Mouse (Mus musculus): Measurements from ENCODE around the gene Catsperd. TPM values are rescaled to one million over a fixed set of nuclear protein-coding genes. Genes with fewer than 3 reads are reported as not detected.
"Not testable (repeated sequence)": the region's sequence is repeated elsewhere in the genome, so short reads cannot be mapped to it uniquely, and the experiment has no call there.

Gene Catsperd
- polyA plus RNA-seq, 1 experiment = not detected

- H3K4me1 ChIP-seq (ENCODE audit: control insufficient read depth, insufficient read depth, low read length) = peaks cover 24% of the 10 kb centered on the region
- peak overlapping the region; percentile 38; the same call in 1 of the 2 replicates for H3K4me3 ChIP-seq (ENCODE audit: insufficient read depth, low read length)
- TF ChIP-seq POLR2A (IDR thresholded peaks at IDR 0.05; ENCODE audit: borderline replicate concordance, low read depth, low read length) (no peak), CTCF (IDR thresholded peaks at IDR 0.05; ENCODE audit: low read depth, low read length) (no peak)
- H3K27ac ChIP-seq (ENCODE audit: insufficient read depth, low read depth, low read length) = peak overlapping the region; percentile 71
Measured at GRCm38 (mm10) chr17:56611861-56612564, 15.9 kb upstream of the Catsperd start.

- not testable (repeated sequence) for H3K4me3 ChIP-seq (ENCODE audit: insufficient read depth, low read length); H3K27ac ChIP-seq (ENCODE audit: insufficient read depth, low read depth, low read length)
- peaks cover 24% of the 10 kb centered on the region for H3K4me1 ChIP-seq (ENCODE audit: control insufficient read depth, insufficient read depth, low read length)
Measured at GRCm38 (mm10) chr17:56612565-56612939, 15.4 kb upstream of the Catsperd start.

- peaks cover 24% of the 10 kb centered on the region for H3K4me1 ChIP-seq (ENCODE audit: control insufficient read depth, insufficient read depth, low read length)
- peak within 1 kb of the TSS; percentile 93 for H3K4me3 ChIP-seq (ENCODE audit: insufficient read depth, low read length)
- peak within 1 kb of the TSS; percentile 76 for H3K27ac ChIP-seq (ENCODE audit: insufficient read depth, low read depth, low read length)
- TF ChIP-seq CTCF (IDR thresholded peaks at IDR 0.05; ENCODE audit: low read depth, low read length) = peak; percentile 66
- TF ChIP-seq POLR2A (IDR thresholded peaks at IDR 0.05; ENCODE audit: borderline replicate concordance, low read depth, low read length) = no peak
Measured at GRCm38 (mm10) chr17:56613236-56613844, 14.6 kb upstream of the Catsperd start, which contains the start of gene Rpl36. Gene Rpl36, plus strand, starts transcription at chr17:56613416.

- H3K4me1 ChIP-seq (ENCODE audit: control insufficient read depth, insufficient read depth, low read length) = peaks cover 24% of the 10 kb centered on the region
- H3K4me3 ChIP-seq (ENCODE audit: insufficient read depth, low read length) = peak overlapping the region; percentile 93
- H3K27ac ChIP-seq (ENCODE audit: insufficient read depth, low read depth, low read length) = peak overlapping the region; percentile 76
Measured at GRCm38 (mm10) chr17:56613893-56614292, 14.1 kb upstream of the Catsperd start.

- TF ChIP-seq CTCF (IDR thresholded peaks at IDR 0.05; ENCODE audit: low read depth, low read length) (no peak), POLR2A (IDR thresholded peaks at IDR 0.05; ENCODE audit: borderline replicate concordance, low read depth, low read length) (no peak)
- Histone ChIP-seq H3K4me1 (ENCODE audit: control insufficient read depth, insufficient read depth, low read length) (peaks cover 24% of the 10 kb centered on the region), H3K4me3 (ENCODE audit: insufficient read depth, low read length) (peak overlapping the region; percentile 93), H3K27ac (ENCODE audit: insufficient read depth, low read depth, low read length) (peak overlapping the region; percentile 5; the same call in 1 of the 2 replicates)
Measured at GRCm38 (mm10) chr17:56614391-56615135, 13.4 kb upstream of the Catsperd start.

- Histone ChIP-seq H3K27ac (ENCODE audit: insufficient read depth, low read depth, low read length) (no peak overlapping the region), H3K4me1 (ENCODE audit: control insufficient read depth, insufficient read depth, low read length) (peaks cover 24% of the 10 kb centered on the region), H3K4me3 (ENCODE audit: insufficient read depth, low read length) (peak overlapping the region; percentile 93)
- TF ChIP-seq POLR2A (IDR thresholded peaks at IDR 0.05; ENCODE audit: borderline replicate concordance, low read depth, low read length) (no peak), CTCF (IDR thresholded peaks at IDR 0.05; ENCODE audit: low read depth, low read length) (no peak)
Measured at GRCm38 (mm10) chr17:56615136-56615784, 12.7 kb upstream of the Catsperd start.

- no peak for TF ChIP-seq POLR2A (IDR thresholded peaks at IDR 0.05; ENCODE audit: borderline replicate concordance, low read depth, low read length)
- H3K4me1 ChIP-seq (ENCODE audit: control insufficient read depth, insufficient read depth, low read length) = peaks cover 18% of the 10 kb centered on the region
- no peak overlapping the region for H3K4me3 ChIP-seq (ENCODE audit: insufficient read depth, low read length)
- H3K27ac ChIP-seq (ENCODE audit: insufficient read depth, low read depth, low read length) = no peak overlapping the region
Measured at GRCm38 (mm10) chr17:56615792-56616191, 12.2 kb upstream of the Catsperd start.

- H3K4me3 ChIP-seq (ENCODE audit: insufficient read depth, low read length) = no peak overlapping the region
- peaks cover 9% of the 10 kb centered on the region for H3K4me1 ChIP-seq (ENCODE audit: control insufficient read depth, insufficient read depth, low read length)
- H3K27ac ChIP-seq (ENCODE audit: insufficient read depth, low read depth, low read length) = no peak overlapping the region
- no peak for TF ChIP-seq CTCF (IDR thresholded peaks at IDR 0.05; ENCODE audit: low read depth, low read length)
- TF ChIP-seq POLR2A (IDR thresholded peaks at IDR 0.05; ENCODE audit: borderline replicate concordance, low read depth, low read length) = no peak
Measured at GRCm38 (mm10) chr17:56616725-56617124, 11.2 kb upstream of the Catsperd start.

GRCm38 (mm10) chr17:56617628-56618027 lies 10.3 kb upstream of the Catsperd start:
- TF ChIP-seq POLR2A (IDR thresholded peaks at IDR 0.05; ENCODE audit: borderline replicate concordance, low read depth, low read length) (no peak), CTCF (IDR thresholded peaks at IDR 0.05; ENCODE audit: low read depth, low read length) (no peak)
- Histone ChIP-seq H3K4me1 (ENCODE audit: control insufficient read depth, insufficient read depth, low read length) (peaks cover 5% of the 10 kb centered on the region; the same call in 1 of the 2 replicates), H3K27ac (ENCODE audit: insufficient read depth, low read depth, low read length) (no peak overlapping the region), H3K4me3 (ENCODE audit: insufficient read depth, low read length) (no peak overlapping the region)
